Mouse (Mus musculus): ENCODE data around the gene Slmap. TPM values are rescaled to one million over a fixed set of nuclear protein-coding genes. Genes with fewer than 3 reads are reported as not detected.
"Not testable (repeated sequence)": the region's sequence is repeated elsewhere in the genome, so short reads cannot be mapped to it uniquely, and the experiment has no call there.

Gene Slmap
- polyA plus RNA-seq, 1 experiment from 2014 or later = 98.1 TPM

- ATAC-seq (ENCODE audit: extremely low read depth, insufficient number of reproducible peaks, low FRiP score, low TSS enrichment); H3K27ac ChIP-seq (replicated peaks); H3K4me1 ChIP-seq; H3K4me3 ChIP-seq; H3K36me3 ChIP-seq; H3K9me3 ChIP-seq; H3K4me2 ChIP-seq; H3K9ac ChIP-seq; H3K27me3 ChIP-seq (replicated peaks): not testable (repeated sequence)
- 74% methylated on average over 2 of the region's 2 CpGs for WGBS
Observed at GRCm38 (mm10) chr14:26385659-26386058, 149.1 kb downstream of the Slmap start.

- ATAC-seq (ENCODE audit: extremely low read depth, insufficient number of reproducible peaks, low FRiP score, low TSS enrichment) = no peak
- 48% methylated on average over 3 of the region's 3 CpGs for WGBS
Observed at GRCm38 (mm10) chr14:26379071-26379470, 155.7 kb downstream of the Slmap start.

GRCm38 (mm10) chr14:26376652-26377051 lies 158.1 kb downstream of the Slmap start:
- H3K4me2 ChIP-seq = no peak overlapping the region
- H3K27me3 ChIP-seq (replicated peaks) = no peaks in the 10 kb centered on the region
- H3K4me3 ChIP-seq = no peak overlapping the region
- 7% methylated on average over 2 of the region's 2 CpGs for WGBS
- no peak overlapping the region for H3K9ac ChIP-seq
- no peak overlapping the region for H3K27ac ChIP-seq (replicated peaks)
- H3K9me3 ChIP-seq = no peaks in the 10 kb centered on the region
- no peak for ATAC-seq (ENCODE audit: extremely low read depth, insufficient number of reproducible peaks, low FRiP score, low TSS enrichment)
- no peaks in the 10 kb centered on the region for H3K36me3 ChIP-seq
- no peaks in the 10 kb centered on the region for H3K4me1 ChIP-seq

More at GRCm38 (mm10) chr14:26379071-26379470, 155.7 kb downstream of the Slmap start:
- Histone ChIP-seq H3K9me3 (no peaks in the 10 kb centered on the region), H3K4me1 (no peaks in the 10 kb centered on the region), H3K36me3 (no peaks in the 10 kb centered on the region), H3K9ac (no peak overlapping the region), H3K4me2 (no peak overlapping the region), H3K27me3 (replicated peaks) (no peaks in the 10 kb centered on the region), H3K27ac (replicated peaks) (no peak overlapping the region), H3K4me3 (no peak overlapping the region)

Other genes starting within 250 kb of the Slmap start
- 18.4 and 24.1 TPM in 2 replicates for gene Dennd6a, start 38.9 kb upstream of the Slmap start, polyA plus RNA-seq (2015; fragmentation: Nextera tagmentation; extraction: Ambion mirVana)
- gene Arf4, start 103.1 kb upstream of the Slmap start, polyA plus RNA-seq (2015; fragmentation: Nextera tagmentation; extraction: Ambion mirVana) = 440 and 447 TPM in 2 replicates
- gene Pde12, start 135.0 kb upstream of the Slmap start, polyA plus RNA-seq (2015; fragmentation: Nextera tagmentation; extraction: Ambion mirVana) = 7.5 and 7.6 TPM in 2 replicates
- 0.01 TPM in 2 replicates for gene Dnah12, start 158.3 kb upstream of the Slmap start, polyA plus RNA-seq (2015; fragmentation: Nextera tagmentation; extraction: Ambion mirVana)

All from heart, embryonic 13.5 days (tissue).